Mouse (Mus musculus) ES-Bruce4 (cell line): ENCODE data around the gene Klf8.

ENCODE experiments used
- CTCF ChIP-seq: IDR thresholded peaks from one replicate; pipeline ENCODE4 v1.8.1; 2011; ENCODE audit warnings: low read depth, low read length
- EP300 ChIP-seq: IDR thresholded peaks from 2 replicates; pipeline ENCODE4 v1.6.1; 2011; ENCODE audit warnings: low read depth, low read length; ENCODE audit not compliant: insufficient read depth
- POLR2A ChIP-seq: IDR thresholded peaks from one replicate; pipeline ENCODE4 v1.8.1; 2011; ENCODE audit warnings: low read length; ENCODE audit not compliant: insufficient read depth

DNA sequence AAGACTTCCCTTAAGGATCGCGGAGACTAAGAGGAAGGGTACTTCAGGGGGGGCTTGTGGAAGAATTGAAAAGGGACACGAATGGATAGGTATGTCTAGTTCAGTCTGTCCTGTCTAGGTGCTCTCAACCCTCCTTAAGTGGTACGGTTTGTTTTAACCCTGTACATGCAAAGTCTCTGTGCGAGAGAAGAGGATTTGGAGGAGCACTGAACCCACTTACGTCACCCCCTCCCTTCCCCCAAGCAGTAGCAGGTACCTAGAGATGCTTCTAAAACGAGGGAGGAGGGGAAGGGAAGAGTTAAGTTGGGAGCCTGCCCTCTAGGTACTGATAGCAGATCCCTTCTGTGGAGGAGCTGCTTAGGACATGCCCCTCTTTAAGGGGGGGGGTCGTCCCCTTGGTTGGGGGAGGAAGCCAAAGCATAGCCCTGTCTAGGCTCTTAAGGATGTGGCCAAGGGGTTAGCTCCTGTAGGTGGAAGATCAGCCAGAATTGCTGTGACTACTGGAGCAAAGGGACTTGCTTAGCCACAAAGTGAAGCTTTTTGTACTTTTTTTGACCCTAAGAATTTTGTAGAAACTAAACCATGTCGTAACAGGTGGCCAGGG is 123.5 kb downstream of the Klf8 start:
- no peak for TF ChIP-seq CTCF
- no peak for TF ChIP-seq EP300
- TF ChIP-seq POLR2A = no peak
